Mouse (Mus musculus) R1 (cell line): Measurements from ENCODE around the gene Micall1.

Experiments
- DNase-seq: peaks from one replicate; pipeline ENCODE4 v3.0.0-alpha.2; 2018; ENCODE audit warnings: low read depth, low spot score

Gene Micall1

DNA sequence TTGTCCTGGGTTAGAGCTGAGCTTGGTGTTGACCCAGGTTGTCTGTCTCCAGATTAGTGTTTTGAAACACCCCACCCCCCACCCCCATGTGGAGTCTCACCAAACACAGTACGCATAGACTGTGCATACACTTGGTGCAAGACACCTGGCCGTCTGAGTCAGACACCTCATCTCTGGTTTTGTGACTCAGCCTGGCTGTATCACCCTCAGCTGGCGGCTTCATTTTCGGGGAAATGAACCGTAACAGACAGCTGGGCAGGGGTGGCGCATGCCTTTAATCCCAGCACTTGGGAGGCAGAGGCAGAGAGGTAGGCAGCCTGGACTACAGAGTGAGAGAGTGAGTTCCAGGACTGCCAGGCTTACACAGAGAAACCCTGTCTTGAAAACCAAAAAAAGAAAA lies 68.2 kb downstream of the Micall1 start:
- no peak for DNase-seq

DNA sequence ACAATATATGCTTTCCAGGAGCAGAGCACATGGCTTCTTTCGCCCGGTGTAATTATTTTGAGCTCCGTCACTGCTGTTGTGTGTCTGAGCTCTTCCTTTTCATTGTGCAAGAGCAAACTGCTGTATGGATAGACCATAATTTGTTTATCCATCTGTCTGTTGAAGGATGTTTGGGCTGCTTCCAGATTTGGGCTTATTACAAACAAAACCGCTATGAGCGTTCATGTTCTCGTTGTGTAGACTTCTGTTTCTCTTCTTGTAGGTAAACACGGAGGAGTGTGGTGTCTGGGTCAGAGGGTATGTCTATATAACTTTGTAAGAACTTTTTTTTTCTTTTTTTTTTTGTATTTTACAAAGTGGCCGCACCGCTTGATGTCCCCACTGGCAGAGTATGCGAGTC lies 76.5 kb downstream of the Micall1 start:
- no peak for DNase-seq
